Mouse (Mus musculus): ENCODE results near the gene Psmd9. TPM values are rescaled to one million over a fixed set of nuclear protein-coding genes. Genes with fewer than 3 reads are reported as not detected.

The Psmd9 gene
- polyA plus RNA-seq, 1 experiment = 28.4 TPM

DNA sequence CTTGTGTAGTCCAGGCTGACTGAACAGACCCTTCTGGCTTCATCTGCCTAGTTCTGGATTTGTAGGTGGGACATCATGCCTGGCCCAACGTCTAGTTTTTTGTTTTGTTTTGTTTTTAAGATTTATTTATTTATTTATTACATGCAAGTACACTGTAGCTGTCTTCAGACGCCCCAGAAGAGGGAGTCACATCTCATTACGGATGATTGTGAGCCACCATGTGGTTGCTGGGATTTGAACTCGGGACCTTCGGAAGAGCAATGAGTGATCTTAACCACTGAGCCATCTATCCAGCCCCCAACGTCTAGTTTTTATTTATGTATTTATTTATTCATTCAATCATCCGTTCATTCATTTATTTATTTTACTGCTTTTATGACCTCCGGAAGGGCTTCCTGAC, 82.2 kb downstream of the Psmd9 start:
- TF ChIP-seq POLR2A (IDR thresholded peaks at IDR 0.05; ENCODE audit: borderline replicate concordance, insufficient read depth, low read length) (no peak), CTCF (IDR thresholded peaks at IDR 0.05; ENCODE audit: borderline replicate concordance, insufficient read depth, low read depth, low read length) (no peak)
- Histone ChIP-seq H3K27ac (ENCODE audit: insufficient read depth, low read length) (no peak overlapping the region), H3K4me3 (replicated peaks; ENCODE audit: insufficient read depth, low read depth, low read length) (no peak overlapping the region), H3K27me3 (ENCODE audit: control insufficient read depth, insufficient read depth, low read length) (no peaks in the 10 kb centered on the region), H3K4me1 (ENCODE audit: control insufficient read depth, insufficient read depth, low read length) (no peaks in the 10 kb centered on the region)
- DNase-seq = no peak
- WGBS = 66% methylated on average over 8 of the region's 8 CpGs

DNA sequence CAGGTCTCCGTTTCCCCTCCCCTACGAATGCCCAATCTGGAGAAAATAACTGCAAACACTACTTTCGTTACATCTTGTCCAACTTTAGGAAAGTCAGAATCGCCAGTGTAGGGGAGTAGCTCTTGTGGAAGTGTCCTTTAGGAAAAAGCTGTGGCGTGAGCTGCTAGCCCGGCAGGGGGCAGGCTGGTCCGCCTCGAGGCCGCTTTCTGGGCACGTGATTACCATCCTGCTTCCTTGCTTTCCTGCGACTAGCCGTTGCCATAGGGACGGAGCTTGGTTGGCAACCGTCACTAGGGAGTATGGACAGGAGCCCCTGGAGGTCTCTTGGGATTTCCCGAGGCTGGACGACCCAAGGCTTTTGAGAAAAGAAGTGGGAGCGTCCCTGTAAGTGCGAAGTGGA, 82.6 kb downstream of the Psmd9 start, which contains the start of gene Wdr66:
TSS of gene Wdr66 (plus strand) at position 269 of the 400 bp plus-strand sequence.
- Histone ChIP-seq H3K27me3 (ENCODE audit: control insufficient read depth, insufficient read depth, low read length) (no peaks in the 10 kb centered on the region), H3K4me1 (ENCODE audit: control insufficient read depth, insufficient read depth, low read length) (no peaks in the 10 kb centered on the region), H3K4me3 (replicated peaks; ENCODE audit: insufficient read depth, low read depth, low read length) (peak within 1 kb of the TSS; percentile 1), H3K27ac (ENCODE audit: insufficient read depth, low read length) (no peak within 1 kb of the TSS)
- WGBS = 1% methylated on average over 18 of the region's 18 CpGs
- DNase-seq = peak; percentile 79 to 82
- peak; percentile 78 for TF ChIP-seq CTCF (IDR thresholded peaks at IDR 0.05; ENCODE audit: borderline replicate concordance, insufficient read depth, low read depth, low read length)
- TF ChIP-seq POLR2A (IDR thresholded peaks at IDR 0.05; ENCODE audit: borderline replicate concordance, insufficient read depth, low read length) = no peak

DNA sequence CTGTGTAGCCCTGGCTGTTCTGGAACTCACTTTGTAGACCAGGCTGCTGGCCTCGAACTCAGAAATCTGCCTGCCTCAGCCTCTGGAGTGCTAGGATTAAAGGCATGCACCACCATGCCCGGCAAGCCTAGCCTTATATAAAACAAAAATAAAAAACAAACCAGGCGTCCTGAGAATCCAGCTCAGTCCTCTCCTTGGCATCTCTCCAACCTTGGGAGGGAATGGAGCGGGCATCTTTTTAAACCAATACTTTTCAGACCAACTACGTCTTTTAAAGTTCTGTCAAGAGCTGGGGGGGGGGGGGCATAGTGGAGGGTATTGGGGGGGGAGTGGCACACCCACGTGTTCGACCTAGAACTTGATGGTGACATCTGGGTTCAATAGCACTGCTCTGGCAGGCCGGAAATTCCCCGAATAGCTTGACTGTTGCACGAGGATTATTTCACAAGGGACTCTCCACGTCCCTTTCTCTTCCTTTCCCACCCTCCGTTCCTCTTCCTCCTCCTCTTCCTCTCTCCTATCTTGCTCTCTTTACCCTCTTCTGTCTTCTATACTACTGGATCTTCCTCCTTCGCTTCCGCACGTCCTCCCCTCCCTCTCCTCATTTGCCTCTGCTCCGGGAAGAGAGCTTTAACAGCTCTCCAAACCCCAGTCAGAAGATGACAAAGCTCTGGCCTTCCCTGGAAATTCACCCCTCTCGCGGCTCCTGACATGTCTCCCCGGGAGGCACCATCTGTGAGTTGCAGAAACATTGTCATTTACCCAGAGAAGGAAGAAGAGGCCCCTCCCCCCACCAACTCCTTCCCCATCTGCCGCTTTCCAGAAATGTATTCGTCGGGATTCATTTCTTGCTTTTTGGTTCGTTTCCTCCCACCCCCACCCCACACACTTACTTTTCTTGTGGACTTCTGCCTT, 87.9 kb downstream of the Psmd9 start:
- WGBS = 9% methylated on average over 23 of the region's 23 CpGs
- Histone ChIP-seq H3K4me1 (ENCODE audit: control insufficient read depth, insufficient read depth, low read length) (0 out of 2 replicates have a peak, but pooled peaks cover 3% of the 10 kb centered on the region), H3K27ac (ENCODE audit: insufficient read depth, low read length) (no peak overlapping the region), H3K4me3 (replicated peaks; ENCODE audit: insufficient read depth, low read depth, low read length) (peak overlapping the region; percentile 14), H3K27me3 (ENCODE audit: control insufficient read depth, insufficient read depth, low read length) (no peaks in the 10 kb centered on the region)
- DNase-seq = peak; percentile 53 to 72
- TF ChIP-seq CTCF (IDR thresholded peaks at IDR 0.05; ENCODE audit: borderline replicate concordance, insufficient read depth, low read depth, low read length) = no peak
- no peak for TF ChIP-seq POLR2A (IDR thresholded peaks at IDR 0.05; ENCODE audit: borderline replicate concordance, insufficient read depth, low read length)

DNA sequence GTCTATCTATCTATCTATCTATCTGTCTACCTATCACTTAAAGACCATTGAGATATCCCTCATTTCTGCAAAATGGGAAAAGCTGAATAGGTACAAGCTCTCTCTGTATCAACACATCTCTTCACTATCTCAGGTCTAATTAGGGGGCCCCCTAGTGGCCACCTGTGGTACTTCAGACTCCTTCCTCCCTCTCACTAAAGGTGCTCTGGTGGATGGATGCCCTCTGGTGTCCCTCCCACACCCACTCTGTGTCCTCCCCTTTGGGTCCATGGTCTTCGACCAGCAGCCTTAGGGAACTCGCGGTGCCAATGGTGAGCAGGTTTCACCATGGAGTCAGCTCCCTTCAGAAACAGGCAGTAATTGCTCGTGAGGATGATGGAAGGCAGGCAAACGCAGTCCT, 89.8 kb downstream of the Psmd9 start:
- peak; percentile 64 to 81 for DNase-seq
- 0 out of 2 replicates have a peak, but pooled peaks cover 3% of the 10 kb centered on the region for H3K4me1 ChIP-seq (ENCODE audit: control insufficient read depth, insufficient read depth, low read length)

DNA sequence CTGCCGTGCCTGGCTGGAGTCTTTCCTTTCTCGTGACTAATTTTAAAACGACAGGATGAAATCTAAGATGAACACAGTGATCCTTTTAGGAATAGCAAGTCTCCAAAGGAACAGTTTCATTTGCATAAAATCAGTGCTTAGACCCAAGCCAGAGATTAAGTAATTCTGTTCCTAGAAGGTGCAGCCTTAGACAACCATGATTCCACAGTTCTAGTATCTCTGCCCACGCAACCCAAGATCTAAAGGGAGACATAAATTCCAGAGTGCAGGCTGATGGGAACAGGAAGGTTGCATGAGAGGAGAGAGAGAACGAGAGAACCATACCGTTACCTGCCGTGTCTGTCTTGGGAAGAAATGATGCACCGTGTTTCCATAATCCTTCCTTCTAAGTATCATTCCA, 91.5 kb downstream of the Psmd9 start:
- 76% methylated on average over 8 of the region's 8 CpGs for WGBS
- DNase-seq = no peak
- 0 out of 2 replicates have a peak, but pooled peaks cover 3% of the 10 kb centered on the region for H3K4me1 ChIP-seq (ENCODE audit: control insufficient read depth, insufficient read depth, low read length)
- no peak overlapping the region for H3K4me3 ChIP-seq (replicated peaks; ENCODE audit: insufficient read depth, low read depth, low read length)
- no peak overlapping the region for H3K27ac ChIP-seq (ENCODE audit: insufficient read depth, low read length)
- TF ChIP-seq CTCF (IDR thresholded peaks at IDR 0.05; ENCODE audit: borderline replicate concordance, insufficient read depth, low read depth, low read length) = no peak
- no peaks in the 10 kb centered on the region for H3K27me3 ChIP-seq (ENCODE audit: control insufficient read depth, insufficient read depth, low read length)

More for the DNA sequence above, 89.8 kb downstream of the Psmd9 start:
- TF ChIP-seq POLR2A (IDR thresholded peaks at IDR 0.05; ENCODE audit: borderline replicate concordance, insufficient read depth, low read length) (no peak), CTCF (IDR thresholded peaks at IDR 0.05; ENCODE audit: borderline replicate concordance, insufficient read depth, low read depth, low read length) (peak; percentile 66; the same call in 1 of the 2 replicates)
- no peak overlapping the region for H3K27ac ChIP-seq (ENCODE audit: insufficient read depth, low read length)
- 63% methylated on average over 5 of the region's 5 CpGs for WGBS
- H3K27me3 ChIP-seq (ENCODE audit: control insufficient read depth, insufficient read depth, low read length) = no peaks in the 10 kb centered on the region
- H3K4me3 ChIP-seq (replicated peaks; ENCODE audit: insufficient read depth, low read depth, low read length) = no peak overlapping the region

DNA sequence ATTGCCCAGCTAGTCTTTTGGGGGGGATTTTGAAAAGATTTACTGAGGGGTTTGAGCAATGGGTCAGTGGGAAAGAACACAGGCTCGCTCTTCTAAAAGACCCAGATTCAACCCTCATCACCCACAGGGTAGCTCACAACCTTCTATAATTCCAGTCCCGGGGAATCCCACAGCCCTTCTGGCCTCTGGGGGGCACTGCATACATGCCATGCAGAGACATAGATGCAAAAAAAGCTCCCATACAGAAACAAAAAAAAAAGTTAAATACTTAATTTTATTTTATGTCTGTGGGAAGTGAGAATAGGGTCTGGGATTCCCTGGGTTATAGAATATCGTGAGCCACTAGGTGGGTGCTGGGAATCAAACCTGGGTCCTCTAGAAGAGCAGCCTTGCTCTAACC, 97.7 kb downstream of the Psmd9 start:
- DNase-seq = no peak
- no peak overlapping the region for H3K4me3 ChIP-seq (replicated peaks; ENCODE audit: insufficient read depth, low read depth, low read length)
- no peak overlapping the region for H3K27ac ChIP-seq (ENCODE audit: insufficient read depth, low read length)
- TF ChIP-seq POLR2A (IDR thresholded peaks at IDR 0.05; ENCODE audit: borderline replicate concordance, insufficient read depth, low read length) (no peak), CTCF (IDR thresholded peaks at IDR 0.05; ENCODE audit: borderline replicate concordance, insufficient read depth, low read depth, low read length) (no peak)
- WGBS = 87% methylated on average over 3 of the region's 3 CpGs
- H3K4me1 ChIP-seq (ENCODE audit: control insufficient read depth, insufficient read depth, low read length) = no peaks in the 10 kb centered on the region
- no peaks in the 10 kb centered on the region for H3K27me3 ChIP-seq (ENCODE audit: control insufficient read depth, insufficient read depth, low read length)

DNA sequence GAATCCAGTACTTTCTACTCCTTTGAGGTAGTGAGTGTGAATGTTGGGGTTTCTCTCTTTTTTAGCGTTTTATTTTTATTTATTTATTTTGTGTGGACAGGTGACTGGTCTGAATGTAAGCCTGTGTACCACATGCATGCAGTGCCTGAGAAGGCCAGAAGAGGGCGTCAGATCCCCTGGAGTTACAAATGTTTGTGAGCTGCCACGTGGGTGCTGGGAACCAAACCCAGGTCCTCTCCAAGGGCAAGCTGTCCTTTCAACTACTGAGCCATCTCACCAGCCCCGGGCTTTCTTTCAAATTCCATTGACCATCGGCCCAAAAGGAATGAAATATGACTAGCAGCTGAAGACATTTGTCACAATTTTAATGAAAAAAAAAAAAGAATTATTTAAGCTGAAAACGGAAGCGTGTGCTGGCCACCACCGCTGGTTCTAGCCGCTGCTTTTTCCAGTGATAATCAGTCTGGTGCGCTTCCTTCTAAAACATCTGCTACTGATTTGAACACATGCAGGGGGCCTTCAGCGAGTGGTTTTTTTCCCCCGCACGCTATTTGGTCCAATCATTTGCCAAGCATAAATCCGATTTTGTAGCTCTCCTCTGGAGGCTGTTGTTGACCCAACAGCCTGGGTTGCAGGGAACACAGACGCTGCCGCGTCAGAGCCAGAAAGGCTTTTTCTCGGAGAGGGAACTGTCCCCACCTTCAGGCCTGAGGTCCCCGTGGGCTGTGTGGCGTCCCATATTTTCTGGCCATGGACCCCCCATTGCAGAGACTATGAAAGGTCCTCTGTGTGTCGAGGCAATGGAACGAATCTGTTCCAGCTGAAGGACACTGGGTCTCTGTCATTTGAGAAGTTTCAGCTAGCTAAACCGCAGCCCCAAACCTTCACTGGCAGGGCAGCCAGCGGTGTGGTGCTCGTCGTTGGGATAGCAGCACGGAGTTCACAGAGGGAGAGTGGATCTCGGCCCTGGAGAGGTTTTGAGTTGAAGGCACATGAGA, 99.6 kb downstream of the Psmd9 start:
- Histone ChIP-seq H3K4me3 (replicated peaks; ENCODE audit: insufficient read depth, low read depth, low read length) (no peak overlapping the region), H3K27me3 (ENCODE audit: control insufficient read depth, insufficient read depth, low read length) (no peaks in the 10 kb centered on the region), H3K27ac (ENCODE audit: insufficient read depth, low read length) (no peak overlapping the region), H3K4me1 (ENCODE audit: control insufficient read depth, insufficient read depth, low read length) (no peaks in the 10 kb centered on the region)
- TF ChIP-seq CTCF (IDR thresholded peaks at IDR 0.05; ENCODE audit: borderline replicate concordance, insufficient read depth, low read depth, low read length) = no peak
- no peak for TF ChIP-seq POLR2A (IDR thresholded peaks at IDR 0.05; ENCODE audit: borderline replicate concordance, insufficient read depth, low read length)
- no peak for DNase-seq
- 68% methylated on average over 28 of the region's 28 CpGs for WGBS

Measured in cerebellum, adult 2 months (tissue).